ENCODE assay signal across 8 mouse cellular contexts in the genomic region with DNA sequence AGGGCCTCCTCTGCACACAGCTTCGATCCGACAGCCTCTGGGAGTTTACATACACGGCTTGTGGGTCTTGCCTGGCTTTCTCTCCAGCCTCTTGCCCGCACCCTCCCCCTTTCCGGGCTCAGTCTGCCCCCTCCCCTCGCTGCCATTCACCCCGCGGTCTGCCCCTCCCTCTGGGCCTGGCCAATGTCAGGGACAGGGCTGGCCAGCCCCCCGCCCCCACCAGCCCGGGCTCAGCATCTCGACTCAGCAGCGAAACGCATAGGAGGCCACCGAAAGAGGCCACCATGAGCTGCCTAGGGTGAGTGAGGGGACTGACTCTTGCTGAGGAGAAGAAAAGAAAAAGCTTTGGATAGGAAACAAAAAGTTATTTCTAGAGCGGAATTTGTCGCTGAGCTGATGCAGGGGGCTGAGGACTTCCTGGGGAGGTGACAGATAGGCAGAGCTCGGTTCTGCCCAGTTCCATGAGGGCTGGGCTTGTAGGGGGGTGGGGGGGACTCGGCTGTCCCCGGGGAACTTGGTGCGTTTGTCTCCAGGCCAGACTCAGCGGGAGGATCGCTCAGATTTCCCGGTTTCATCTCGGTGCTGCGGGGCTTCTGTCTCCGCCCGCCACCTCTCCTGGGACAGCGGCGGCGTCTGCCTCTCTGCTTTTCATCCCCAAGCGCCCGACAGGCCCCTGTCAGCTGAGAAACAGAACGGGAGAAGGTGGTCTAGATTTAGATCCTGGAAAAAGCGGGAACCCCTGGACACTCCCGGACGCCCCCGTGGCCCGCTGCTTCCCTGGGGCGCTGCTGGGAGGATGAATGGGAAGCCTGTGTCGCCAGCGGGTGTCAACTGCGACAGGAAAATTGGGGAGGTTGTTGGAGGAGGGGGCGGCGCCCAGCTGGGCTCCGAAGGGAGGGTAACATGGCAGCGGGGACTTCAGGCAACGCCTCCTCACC. TPM values are rescaled to one million over a fixed set of nuclear protein-coding genes. Genes with fewer than 3 reads are reported as not detected.
A peak's percentile ranks its signal among the peaks of the same experiment; 100 is the strongest.
DNase-seq lines count a peak whose midpoint lies in the region; ATAC-seq and TF ChIP-seq lines count a peak whose summit lies in the region.

No protein-coding gene starts in this region.

- peaks cover 14% of the 10 kb centered on the region for H3K4me1 ChIP-seq in heart, embryonic 12.5 days (replicated peaks)
- H3K4me1 ChIP-seq in cortical plate, adult 2 months (ENCODE audit: control insufficient read depth, insufficient read depth, low read length) = no peaks in the 10 kb centered on the region
- peaks cover 23% of the 10 kb centered on the region for H3K4me1 ChIP-seq in hindbrain, embryonic 10.5 days (replicated peaks)
- H3K4me1 ChIP-seq in liver, embryonic 16.5 days (ENCODE audit: control insufficient read depth, low read depth, low read length) = no peaks in the 10 kb centered on the region
- no peaks in the 10 kb centered on the region for H3K4me1 ChIP-seq in stomach, postnatal 0 days (replicated peaks; ENCODE audit: control insufficient read depth, insufficient read depth)

- intact Hi-C loops in left cerebral cortex, postnatal 14 days (cut with DNase I) = no loop called here

- ATAC-seq in heart, embryonic 12.5 days (ENCODE audit: insufficient number of reproducible peaks, low FRiP score) = peak; percentile 81
- ATAC-seq in liver, embryonic 16.5 days (ENCODE audit: low read depth) = no peak
- 0 out of 2 replicates have a peak, but pooled peaks have one; percentile 49 for ATAC-seq in stomach, postnatal 0 days (ENCODE audit: low FRiP score, low TSS enrichment)
- no peak for ATAC-seq in CD4-positive, CD25-positive, alpha-beta regulatory T cell, adult 4 months

- TF ChIP-seq EP300 in stomach, postnatal 0 days (optimal IDR thresholded peaks at IDR 0.05) = no peak

- peak overlapping the region; percentile 54 for H3K4me3 ChIP-seq in heart, embryonic 12.5 days
- H3K4me3 ChIP-seq in cortical plate, adult 2 months (ENCODE audit: insufficient read depth, low read length) = peak overlapping the region; percentile 30
- peak overlapping the region; percentile 63 for H3K4me3 ChIP-seq in hindbrain, embryonic 10.5 days
- H3K4me3 ChIP-seq in liver, embryonic 16.5 days (ENCODE audit: low read depth, low read length) = peak overlapping the region; percentile 32
- peak overlapping the region; percentile 44 for H3K4me3 ChIP-seq in stomach, postnatal 0 days (ENCODE audit: low read depth, low read length)

- peak overlapping the region; percentile 93 for H3K4me2 ChIP-seq in heart, embryonic 12.5 days
- peak overlapping the region; percentile 47 for H3K4me2 ChIP-seq in liver, embryonic 16.5 days (ENCODE audit: low read depth, low read length)
- H3K4me2 ChIP-seq in stomach, postnatal 0 days (replicated peaks; ENCODE audit: low read depth) = peak overlapping the region; percentile 75

- H3K9me3 ChIP-seq in heart, embryonic 12.5 days (replicated peaks) = no peaks in the 10 kb centered on the region
- no peaks in the 10 kb centered on the region for H3K9me3 ChIP-seq in hindbrain, embryonic 10.5 days
- H3K9me3 ChIP-seq in liver, embryonic 16.5 days (replicated peaks; ENCODE audit: control insufficient read depth, low read length) = no peaks in the 10 kb centered on the region
- no peaks in the 10 kb centered on the region for H3K9me3 ChIP-seq in stomach, postnatal 0 days (ENCODE audit: control insufficient read depth, low read length)

- peak overlapping the region; percentile 66 for H3K9ac ChIP-seq in heart, embryonic 12.5 days
- no peak overlapping the region for H3K9ac ChIP-seq in liver, embryonic 16.5 days (ENCODE audit: low read depth, low read length)
- H3K9ac ChIP-seq in stomach, postnatal 0 days (ENCODE audit: low read length) = peak overlapping the region; percentile 51

- H3K36me3 ChIP-seq in heart, embryonic 12.5 days = no peaks in the 10 kb centered on the region
- H3K36me3 ChIP-seq in hindbrain, embryonic 10.5 days = no peaks in the 10 kb centered on the region
- H3K36me3 ChIP-seq in liver, embryonic 16.5 days (ENCODE audit: control insufficient read depth, insufficient read depth) = no peaks in the 10 kb centered on the region
- H3K36me3 ChIP-seq in stomach, postnatal 0 days (ENCODE audit: control insufficient read depth, insufficient read depth, low read length) = no peaks in the 10 kb centered on the region

- TF ChIP-seq CTCF in cortical plate, adult 2 months (IDR thresholded peaks at IDR 0.05; ENCODE audit: extremely low read depth, insufficient read depth, low read length) = no peak
- TF ChIP-seq CTCF in stomach, postnatal 0 days (IDR thresholded peaks at IDR 0.05; ENCODE audit: low read depth) = no peak

- H3K27me3 ChIP-seq in heart, embryonic 12.5 days (replicated peaks) = peaks cover 54% of the 10 kb centered on the region
- peaks cover 85% of the 10 kb centered on the region for H3K27me3 ChIP-seq in hindbrain, embryonic 10.5 days (ENCODE audit: insufficient read depth, poor library complexity, severe bottlenecking)
- peaks cover 53% of the 10 kb centered on the region for H3K27me3 ChIP-seq in liver, embryonic 16.5 days (ENCODE audit: control insufficient read depth, insufficient read depth, low read depth, low read length)
- H3K27me3 ChIP-seq in stomach, postnatal 0 days (ENCODE audit: control insufficient read depth, insufficient read depth, low read length) = no peaks in the 10 kb centered on the region

- no peak for DNase-seq in heart, adult 11 months
- peak; percentile 79 for DNase-seq in hindbrain, embryonic 10.5 days (ENCODE audit: low spot score)
- peak; percentile 49 for DNase-seq in stomach, postnatal 0 days (ENCODE audit: low spot score)
- DNase-seq in left cerebral cortex, postnatal 14 days (ENCODE audit: low spot score in 2 of 2) = no peak

- H3K27ac ChIP-seq in heart, embryonic 12.5 days (ENCODE audit: poor library complexity, severe bottlenecking) = peak overlapping the region; percentile 14; the same call in 1 of the 2 replicates
- H3K27ac ChIP-seq in cortical plate, adult 2 months (ENCODE audit: insufficient read depth, low read length) = no peak overlapping the region
- peak overlapping the region; percentile 75 for H3K27ac ChIP-seq in hindbrain, embryonic 10.5 days
- no peak overlapping the region for H3K27ac ChIP-seq in liver, embryonic 16.5 days (ENCODE audit: low read length)
- H3K27ac ChIP-seq in stomach, postnatal 0 days (replicated peaks) = no peak overlapping the region

- WGBS in heart, embryonic 12.5 days = 1% methylated on average over 47 of the region's 47 CpGs
- under 1% methylated on average over 47 of the region's 47 CpGs for WGBS in hindbrain, embryonic 10.5 days
- WGBS in liver, embryonic 16.5 days (ENCODE audit: insufficient replicate concordance) = 2% methylated on average over 47 of the region's 47 CpGs
- WGBS in stomach, postnatal 0 days = under 1% methylated on average over 45 of the region's 47 CpGs

- TF ChIP-seq POLR2A in cortical plate, adult 2 months (IDR thresholded peaks at IDR 0.05; ENCODE audit: extremely low read depth, insufficient read depth, low read length) = no peak

RNA-seq across cellular contexts. Expression of a gene that starts 6.8 kb away (rescaled TPM):
- 0.14 and 0.51 TPM in 2 replicates for polyA plus RNA-seq in heart, embryonic 12.5 days (2016; fragmentation: Nextera tagmentation; extraction: Ambion mirVana)
- 2.3 and 3.0 TPM in 2 replicates for polyA plus RNA-seq in cortical plate, adult 2 months (2012; rRNA removed)
- polyA plus RNA-seq in hindbrain, embryonic 10.5 days (2016; fragmentation: Nextera tagmentation; extraction: Ambion mirVana) = 0.07 and 0.18 TPM in 2 replicates
- polyA plus RNA-seq in liver, embryonic 16.5 days (2015; fragmentation: Nextera tagmentation; extraction: Ambion mirVana) = not detected in 2 replicates
- 0.86 and 1.4 TPM in 2 replicates for polyA plus RNA-seq in stomach, postnatal 0 days (2015; fragmentation: Nextera tagmentation; extraction: Ambion mirVana)
- not detected for polyA plus RNA-seq in CD4-positive, CD25-positive, alpha-beta regulatory T cell, adult 4 months (2017; shearing (Covaris generic))
- total RNA-seq in left cerebral cortex, postnatal 14 days (2021) = 1 to 10 TPM; 1.4 to 1.9 TPM

RNA-seq across cellular contexts. Expression of a gene that starts 34.9 kb away (rescaled TPM):
- polyA plus RNA-seq in heart, embryonic 12.5 days (2016; fragmentation: Nextera tagmentation; extraction: Ambion mirVana) = 51.9 and 56.5 TPM in 2 replicates
- 67.2 and 67.6 TPM in 2 replicates for polyA plus RNA-seq in cortical plate, adult 2 months (2012; rRNA removed)
- 75.7 and 85.7 TPM in 2 replicates for polyA plus RNA-seq in hindbrain, embryonic 10.5 days (2016; fragmentation: Nextera tagmentation; extraction: Ambion mirVana)
- polyA plus RNA-seq in liver, embryonic 16.5 days (2015; fragmentation: Nextera tagmentation; extraction: Ambion mirVana) = 23.9 and 25.5 TPM in 2 replicates
- 62.6 and 65.2 TPM in 2 replicates for polyA plus RNA-seq in stomach, postnatal 0 days (2015; fragmentation: Nextera tagmentation; extraction: Ambion mirVana)
- 100 to 1,000 TPM in 1 of 2 experiments, 10 to 100 TPM in 1; 54.0 to 104 TPM for polyA plus RNA-seq in CD4-positive, CD25-positive, alpha-beta regulatory T cell, adult 4 months (2017; shearing (Covaris generic))
- 10 to 100 TPM; 35.8 to 37.4 TPM for total RNA-seq in left cerebral cortex, postnatal 14 days (2021)

RNA-seq across cellular contexts. Expression of a gene that starts 39.7 kb away (rescaled TPM):
- polyA plus RNA-seq in heart, embryonic 12.5 days (2016; fragmentation: Nextera tagmentation; extraction: Ambion mirVana) = 285 TPM in 2 replicates
- polyA plus RNA-seq in cortical plate, adult 2 months (2012; rRNA removed) = 27.3 and 30.3 TPM in 2 replicates
- 179 and 188 TPM in 2 replicates for polyA plus RNA-seq in hindbrain, embryonic 10.5 days (2016; fragmentation: Nextera tagmentation; extraction: Ambion mirVana)
- polyA plus RNA-seq in liver, embryonic 16.5 days (2015; fragmentation: Nextera tagmentation; extraction: Ambion mirVana) = 145 and 150 TPM in 2 replicates
- 287 and 315 TPM in 2 replicates for polyA plus RNA-seq in stomach, postnatal 0 days (2015; fragmentation: Nextera tagmentation; extraction: Ambion mirVana)
- 10 to 100 TPM; 74.8 to 77.4 TPM for polyA plus RNA-seq in CD4-positive, CD25-positive, alpha-beta regulatory T cell, adult 4 months (2017; shearing (Covaris generic))
- 10 to 100 TPM; 41.3 to 43.4 TPM for total RNA-seq in left cerebral cortex, postnatal 14 days (2021)

RNA-seq across cellular contexts. Expression of a gene that starts 48.8 kb away (rescaled TPM):
- 26.9 and 27.6 TPM in 2 replicates for polyA plus RNA-seq in heart, embryonic 12.5 days (2016; fragmentation: Nextera tagmentation; extraction: Ambion mirVana)
- 16.3 and 16.9 TPM in 2 replicates for polyA plus RNA-seq in cortical plate, adult 2 months (2012; rRNA removed)
- 64.3 and 65.3 TPM in 2 replicates for polyA plus RNA-seq in hindbrain, embryonic 10.5 days (2016; fragmentation: Nextera tagmentation; extraction: Ambion mirVana)
- 16.6 and 16.8 TPM in 2 replicates for polyA plus RNA-seq in liver, embryonic 16.5 days (2015; fragmentation: Nextera tagmentation; extraction: Ambion mirVana)
- 15.7 and 18.5 TPM in 2 replicates for polyA plus RNA-seq in stomach, postnatal 0 days (2015; fragmentation: Nextera tagmentation; extraction: Ambion mirVana)
- polyA plus RNA-seq in CD4-positive, CD25-positive, alpha-beta regulatory T cell, adult 4 months (2017; shearing (Covaris generic)) = 1 to 10 TPM; 5.1 to 7.5 TPM
- 10 to 100 TPM; 22.2 to 22.3 TPM for total RNA-seq in left cerebral cortex, postnatal 14 days (2021)

Comparison
In these comparisons a context has a peak if more than half of its experiments do, and no peak if none do; other contexts are left out.
1. ATAC-seq: peak in heart, embryonic 12.5 days (single experiment) and stomach, postnatal 0 days (single experiment); none in liver, embryonic 16.5 days (single experiment) and CD4-positive, CD25-positive, alpha-beta regulatory T cell, adult 4 months (single experiment).
2. H3K27ac ChIP-seq: peak in heart, embryonic 12.5 days (single experiment) and hindbrain, embryonic 10.5 days (single experiment); none in cortical plate, adult 2 months (single experiment), liver, embryonic 16.5 days (single experiment) and stomach, postnatal 0 days (single experiment).
3. DNase-seq: peak in hindbrain, embryonic 10.5 days (single experiment) and stomach, postnatal 0 days (single experiment); none in heart, adult 11 months (single experiment) and left cerebral cortex, postnatal 14 days (0 of 2).
4. Peak in every context shown above with its lines, with median percentiles within 50 percentile points of each other: H3K4me2 ChIP-seq and H3K4me3 ChIP-seq.